Mouse (Mus musculus): ENCODE measurements around the gene Utp14a.

The Utp14a gene

DNA sequence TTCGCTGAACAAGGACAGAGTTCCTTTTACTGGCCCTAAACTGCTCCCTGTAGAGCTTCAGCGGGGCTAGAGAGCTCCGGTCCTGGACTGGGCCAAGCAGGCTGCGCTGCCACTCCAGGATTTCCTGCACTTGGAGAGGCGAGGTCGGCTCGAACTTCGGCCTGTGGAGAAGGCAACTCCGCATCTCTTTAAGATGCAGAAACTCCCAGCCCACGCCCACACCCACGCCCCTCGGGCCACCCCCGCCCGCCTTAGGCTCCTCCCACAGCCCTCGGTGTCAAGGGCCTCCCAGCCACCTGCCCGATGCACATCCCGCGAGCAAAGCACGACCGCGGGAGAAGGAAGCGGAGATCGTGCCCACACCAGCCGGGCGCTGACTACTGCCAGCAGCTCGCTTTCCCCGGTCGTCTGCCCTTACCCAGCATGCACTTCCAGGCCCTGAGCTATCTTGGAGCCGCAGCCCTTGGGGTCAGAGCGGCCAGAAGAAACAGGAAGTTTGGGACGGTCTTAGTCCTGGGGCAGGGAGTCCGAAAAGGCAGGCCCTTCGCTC, 57.9 kb downstream of the Utp14a start:
- DNase-seq = peak; percentile 79

DNA sequence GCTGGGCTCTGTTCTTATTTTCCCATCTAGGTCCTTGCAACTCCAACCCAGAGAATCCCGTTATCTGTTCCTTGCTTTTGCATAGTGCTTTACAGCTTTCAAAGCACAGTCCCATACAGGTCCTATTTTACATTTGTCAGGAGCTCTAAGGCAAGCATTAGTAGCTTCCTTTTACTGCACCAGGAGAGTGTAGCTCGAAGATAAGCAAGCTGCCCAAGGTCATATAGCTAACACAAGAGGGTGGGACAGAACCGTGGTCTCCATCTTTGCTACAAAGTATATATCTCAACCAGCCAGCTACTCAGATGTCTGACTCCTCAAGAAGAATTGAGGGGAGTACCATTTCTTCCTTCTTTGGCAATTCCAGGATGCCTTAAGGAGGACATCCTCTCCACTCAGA, 60.8 kb downstream of the Utp14a start:
- DNase-seq = no peak

DNA sequence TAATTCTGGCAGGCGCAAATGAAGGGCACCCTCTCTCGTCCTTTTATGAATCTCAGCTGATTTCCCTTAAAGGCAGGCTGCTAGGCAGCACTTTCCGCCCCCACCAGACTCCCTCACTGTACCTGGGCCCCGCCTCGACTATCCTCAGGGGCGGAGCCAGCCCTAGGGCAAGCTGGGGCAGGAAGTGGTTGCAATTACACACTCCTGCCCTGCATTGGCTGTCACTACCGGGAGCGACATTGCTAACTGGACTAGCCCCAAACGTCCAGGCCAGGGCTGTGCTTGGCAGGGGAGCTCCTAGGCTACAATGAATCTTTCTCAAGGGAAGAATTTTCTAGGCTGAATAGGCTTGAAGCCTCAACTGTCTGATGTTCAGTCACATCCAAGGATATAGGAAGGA, 61.5 kb downstream of the Utp14a start:
- DNase-seq = no peak

All from retina, postnatal 1 day (tissue).